Mouse (Mus musculus) MEL (cell line): ENCODE results near the gene Tor4a.

Experiments
- CHD1 ChIP-seq: IDR thresholded peaks from 2 replicates; pipeline ENCODE4 v1.6.1; 2012; ENCODE audit warnings: low read depth, mild to moderate bottlenecking, inconsistent platforms, low read length, improper control_type of control experiment
- CTCF ChIP-seq, 3 experiments: IDR thresholded peaks in 2 of 3; conservative IDR thresholded peaks in 1 of 3; 2 replicates each; pipeline ENCODE4 v1.5.1; 2011 to 2012; ENCODE audit warnings: low read length in 3 of 3, low read depth in 2 of 3, mild to moderate bottlenecking in 2 of 3, improper control_type of control experiment in 1 of 3, inconsistent platforms in 1 of 3, mixed read lengths in 1 of 3, moderate library complexity in 1 of 3; ENCODE audit not compliant: control insufficient read depth in 1 of 3, insufficient read depth in 1 of 3, poor library complexity in 1 of 3, severe bottlenecking in 1 of 3
- E2F4 ChIP-seq: IDR thresholded peaks from 2 replicates; pipeline ENCODE4 v1.6.1; 2011; ENCODE audit warnings: low read depth, low read length, improper control_type of control experiment, borderline replicate concordance
- GATA1 ChIP-seq: IDR thresholded peaks from 2 replicates; pipeline ENCODE4 v1.6.1; 2011; ENCODE audit warnings: low read depth, low read length, improper control_type of control experiment
- MAX ChIP-seq: IDR thresholded peaks from 2 replicates; pipeline ENCODE4 v1.6.1; 2011; ENCODE audit warnings: low read length, improper control_type of control experiment
- MAZ ChIP-seq: IDR thresholded peaks from 2 replicates; pipeline ENCODE4 v1.6.1; 2012; ENCODE audit warnings: low read depth, mild to moderate bottlenecking, inconsistent platforms, low read length, improper control_type of control experiment
- MEF2A ChIP-seq: IDR thresholded peaks from 2 replicates; pipeline ENCODE4 v1.6.1; 2014; ENCODE audit warnings: low read depth, mild to moderate bottlenecking, inconsistent platforms, low read length, improper control_type of control experiment; ENCODE audit not compliant: poor library complexity, insufficient replicate concordance, severe bottlenecking; ENCODE audit errors: extremely low read depth
- POLR2A ChIP-seq, 2 experiments: IDR thresholded peaks; 2 replicates each; pipeline ENCODE4 v1.6.1; 2011 to 2012; ENCODE audit warnings: low read length in 2 of 2, mild to moderate bottlenecking in 2 of 2, control low read depth in 1 of 2, improper control_type of control experiment in 1 of 2, low read depth in 1 of 2, moderate library complexity in 1 of 2; ENCODE audit not compliant: control insufficient read depth in 1 of 2, insufficient read depth in 1 of 2, poor library complexity in 1 of 2
- RCOR1 ChIP-seq: IDR thresholded peaks from 2 replicates; pipeline ENCODE4 v1.6.1; 2012; ENCODE audit warnings: low read depth, mild to moderate bottlenecking, inconsistent platforms, low read length, improper control_type of control experiment
- SIN3A ChIP-seq: IDR thresholded peaks from 2 replicates; pipeline ENCODE4 v1.6.1; 2012; ENCODE audit warnings: low read length, improper control_type of control experiment, inconsistent platforms
- USF1 ChIP-seq: IDR thresholded peaks from 2 replicates; pipeline ENCODE4 v1.6.1; 2014; ENCODE audit warnings: low read depth, mild to moderate bottlenecking, inconsistent platforms, low read length, improper control_type of control experiment, moderate library complexity

DNA sequence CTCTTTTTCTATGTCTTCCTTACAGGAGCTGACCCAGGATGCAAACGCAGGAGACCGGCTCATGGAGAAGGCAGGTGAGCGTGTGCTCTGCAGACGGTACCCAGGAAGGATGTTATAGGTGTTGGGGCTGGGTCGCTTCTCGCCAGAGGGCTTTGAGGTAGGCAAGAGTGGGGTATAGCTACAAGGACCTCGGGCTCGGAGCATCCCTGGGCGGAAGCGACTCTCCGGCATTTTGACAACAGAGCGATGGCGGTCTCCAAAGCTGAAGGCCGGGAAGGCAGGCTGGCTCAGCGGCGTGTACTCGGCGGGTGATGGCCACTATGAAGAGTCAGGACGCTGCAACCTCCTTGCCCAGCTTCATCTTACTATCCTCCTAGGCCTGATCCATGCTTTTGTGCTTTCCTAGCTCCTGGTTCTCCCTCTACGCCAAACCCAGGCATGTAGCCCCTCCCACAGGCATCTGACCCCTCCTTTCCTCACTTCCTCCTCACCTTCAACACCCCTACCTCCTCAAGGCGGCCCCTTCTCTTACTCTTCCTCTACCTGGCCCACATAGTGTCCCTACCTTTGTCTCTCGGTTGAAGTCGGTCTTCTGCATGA is 16.7 kb upstream of the Tor4a start:
- TF ChIP-seq GATA1 (no peak), MEF2A (no peak), CTCF (IDR thresholded peaks at IDR 0.05 in 2 of 3, conservative IDR thresholded peaks at IDR 0.05 in 1 of 3; ENCODE audit: control insufficient read depth in 1 of 3, insufficient read depth in 1 of 3, low read depth in 2 of 3, low read length in 3 of 3, poor library complexity in 1 of 3, severe bottlenecking in 1 of 3) (no peak), POLR2A (IDR thresholded peaks at IDR 0.05; ENCODE audit: control insufficient read depth in 1 of 2, insufficient read depth in 1 of 2, low read depth in 1 of 2, low read length in 2 of 2, poor library complexity in 1 of 2) (no peak), USF1 (no peak), SIN3A (no peak), E2F4 (no peak), MAZ (no peak), RCOR1 (no peak), CHD1 (no peak), MAX (no peak)
